Mouse (Mus musculus) cerebellum, postnatal 36 days (tissue): Measurements from ENCODE around the gene Nsf.

Source experiments
- DNase-seq, 2 experiments: peaks; one replicate each; pipeline ENCODE4 v3.0.0; 2021 to 2022; ENCODE audit warnings: mixed read lengths in 2 of 2

Gene Nsf

DNA sequence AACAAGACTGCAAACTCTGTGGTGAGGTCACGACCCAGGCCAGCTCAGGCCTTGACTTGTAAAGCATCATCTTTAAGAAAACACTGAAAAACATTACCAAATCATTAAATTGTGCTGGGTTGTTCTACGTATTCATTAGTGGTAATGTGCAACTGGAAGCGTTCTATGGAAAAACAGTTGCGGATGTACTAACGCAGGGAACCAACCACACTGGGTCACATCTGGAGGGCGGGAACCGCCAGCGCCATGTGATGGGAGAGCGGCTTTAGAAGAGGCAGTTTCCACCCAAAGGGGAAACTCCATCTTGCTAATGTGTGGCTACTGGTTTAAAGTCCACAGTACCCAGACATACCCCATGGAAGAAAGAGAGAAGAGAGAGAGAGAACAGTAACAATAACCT is 123.4 kb downstream of the Nsf start:
- DNase-seq = no peak

DNA sequence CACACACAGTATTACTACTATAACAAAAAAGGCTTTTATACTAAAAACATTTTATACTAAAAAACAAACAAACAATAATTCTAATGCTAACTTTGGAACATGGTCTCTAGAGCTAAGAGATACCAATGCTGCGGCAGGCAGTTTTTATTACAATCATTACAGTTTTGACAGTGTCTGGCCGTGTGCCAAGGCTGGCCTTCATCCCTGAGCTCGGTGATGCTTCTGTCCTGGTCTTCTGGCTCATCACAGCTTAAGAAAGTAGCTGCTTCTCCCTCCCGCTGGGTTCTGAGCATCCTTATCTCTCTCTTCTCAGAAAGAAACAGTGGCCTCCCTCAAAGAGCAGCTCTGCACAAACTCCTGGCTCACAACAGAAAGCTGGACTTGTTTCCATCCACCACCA is 123.9 kb downstream of the Nsf start:
- no peak for DNase-seq

DNA sequence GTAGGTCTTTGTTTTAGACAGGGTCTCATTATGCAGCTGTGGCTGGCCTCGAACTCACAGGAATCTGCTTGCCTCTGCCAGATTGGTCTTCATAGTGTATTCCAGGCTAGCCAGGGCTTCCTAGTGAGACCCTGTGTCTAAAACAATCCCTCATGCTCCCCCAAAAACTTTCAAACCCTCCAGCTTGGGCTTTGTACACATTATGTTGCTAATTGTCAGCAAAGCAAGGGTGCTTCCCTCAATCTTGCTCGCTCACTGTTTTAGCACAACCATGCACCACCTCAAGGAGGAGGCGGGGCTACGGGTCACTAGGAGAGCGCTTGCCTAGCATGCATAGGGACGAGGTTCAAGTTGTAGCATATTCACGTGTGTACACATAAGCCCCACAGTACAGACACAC is 125.0 kb downstream of the Nsf start:
- DNase-seq = no peak

DNA sequence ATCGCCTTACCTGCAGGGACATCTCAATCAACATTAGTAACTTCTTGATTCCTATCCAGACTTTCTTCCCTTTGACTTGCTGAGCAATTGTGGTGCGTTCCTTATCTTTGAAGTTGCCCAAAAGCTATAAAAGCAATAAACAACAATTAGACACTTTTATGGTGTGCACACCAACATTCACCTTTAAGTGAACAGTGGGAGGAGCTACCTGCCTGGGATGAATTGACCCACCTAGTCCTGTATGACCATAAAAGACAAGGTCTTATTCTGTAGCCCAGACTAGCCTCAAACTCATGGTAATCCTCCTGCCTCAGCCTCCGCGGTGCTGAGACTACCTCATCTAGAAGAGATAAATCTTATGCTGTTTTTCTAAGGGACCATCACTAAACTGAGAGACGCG is 126.7 kb downstream of the Nsf start:
- no peak for DNase-seq

DNA sequence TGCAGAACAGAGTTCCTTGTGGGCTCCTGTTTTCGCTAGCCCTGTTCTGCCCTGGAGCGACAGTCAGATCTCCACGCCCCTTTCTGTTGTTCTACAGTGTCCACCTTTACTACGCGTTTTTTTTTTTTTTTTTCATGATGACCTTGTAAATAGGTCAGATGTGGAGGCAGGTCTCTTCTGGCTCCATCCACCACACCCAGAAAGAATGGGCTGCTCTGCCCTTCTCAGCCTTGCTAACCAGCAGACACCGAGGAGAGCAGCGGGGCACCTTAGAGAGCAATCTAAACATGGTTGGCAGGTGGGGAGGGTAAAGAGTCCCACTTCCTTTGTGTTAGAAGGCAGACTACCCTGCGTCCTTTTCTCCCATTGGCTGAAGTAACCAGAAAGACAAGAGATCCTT is 137.1 kb downstream of the Nsf start:
- no peak for DNase-seq

DNA sequence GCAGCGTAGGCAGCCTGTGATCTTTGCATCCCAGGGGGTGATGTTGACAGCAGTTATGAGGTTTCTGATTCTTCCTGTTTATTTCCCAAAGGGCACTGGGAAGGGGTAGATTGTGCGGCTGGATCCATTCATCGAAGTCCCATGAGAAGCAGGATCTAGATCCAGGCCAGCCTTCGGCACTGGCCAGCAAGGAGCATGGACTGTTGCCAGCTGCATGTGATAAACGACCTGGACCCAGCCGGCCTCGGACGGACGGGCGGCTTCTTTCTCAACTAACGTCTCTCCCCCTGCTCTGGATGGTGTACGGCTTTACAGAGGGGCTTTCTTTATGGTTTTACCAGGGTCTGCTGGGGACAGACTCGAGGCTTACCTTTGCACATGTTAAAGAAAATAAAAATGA is 137.9 kb downstream of the Nsf start:
- DNase-seq = peak; percentile 46

DNA sequence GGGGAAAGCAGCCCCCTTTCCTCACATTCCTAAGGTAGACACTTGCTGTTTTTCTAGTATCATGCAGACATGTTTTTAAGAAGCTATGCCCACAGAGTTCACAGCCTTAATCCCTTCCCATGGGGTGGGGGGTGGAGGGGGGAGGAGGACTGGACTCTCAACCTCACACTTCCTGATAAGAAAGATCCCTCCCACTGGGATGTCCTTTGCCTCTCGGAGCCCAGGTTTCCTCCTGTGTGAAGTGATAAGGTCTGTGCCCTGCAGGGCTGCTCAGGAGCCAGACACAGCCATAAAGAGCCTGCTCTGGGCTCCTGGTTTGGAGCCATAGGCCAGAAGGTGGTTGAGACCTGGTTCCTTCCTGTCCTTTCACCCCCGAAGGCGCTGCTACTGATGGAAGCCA is 139.0 kb downstream of the Nsf start:
- no peak for DNase-seq

DNA sequence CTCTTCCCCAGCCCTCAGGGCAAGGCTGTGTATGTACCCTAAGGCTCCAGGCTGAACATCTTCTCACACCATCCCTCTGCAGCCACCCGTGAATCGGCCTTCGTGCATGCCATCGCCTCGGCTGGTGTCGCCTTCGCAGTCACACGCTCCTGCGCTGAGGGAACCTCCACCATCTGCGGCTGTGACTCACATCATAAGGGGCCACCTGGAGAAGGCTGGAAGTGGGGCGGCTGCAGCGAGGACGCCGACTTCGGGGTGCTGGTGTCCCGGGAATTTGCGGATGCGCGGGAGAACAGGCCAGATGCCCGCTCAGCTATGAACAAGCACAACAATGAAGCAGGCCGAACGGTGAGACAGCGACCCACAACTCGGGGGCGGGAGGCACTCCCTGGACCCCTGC is 142.6 kb downstream of the Nsf start:
- DNase-seq = no peak

DNA sequence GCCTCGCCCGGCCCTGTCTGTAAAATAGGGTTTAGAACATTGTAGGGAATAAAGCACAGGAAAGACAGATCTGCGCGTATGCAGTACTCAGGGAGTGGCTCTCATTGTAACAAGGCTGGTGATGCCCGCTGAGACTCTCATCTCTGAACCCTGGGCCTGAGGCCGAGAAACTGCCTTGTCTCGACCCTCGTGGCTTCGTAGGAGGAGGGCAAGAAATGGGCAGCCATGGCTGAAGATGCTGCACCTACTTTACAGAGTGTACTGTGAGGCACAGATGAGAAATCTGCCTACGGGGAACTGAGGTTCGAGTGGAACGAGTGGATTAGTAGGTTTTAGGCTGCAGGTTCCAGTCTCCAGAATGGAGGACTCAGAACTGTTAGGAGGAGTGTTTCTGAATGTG is 143.2 kb downstream of the Nsf start:
- no peak for DNase-seq

DNA sequence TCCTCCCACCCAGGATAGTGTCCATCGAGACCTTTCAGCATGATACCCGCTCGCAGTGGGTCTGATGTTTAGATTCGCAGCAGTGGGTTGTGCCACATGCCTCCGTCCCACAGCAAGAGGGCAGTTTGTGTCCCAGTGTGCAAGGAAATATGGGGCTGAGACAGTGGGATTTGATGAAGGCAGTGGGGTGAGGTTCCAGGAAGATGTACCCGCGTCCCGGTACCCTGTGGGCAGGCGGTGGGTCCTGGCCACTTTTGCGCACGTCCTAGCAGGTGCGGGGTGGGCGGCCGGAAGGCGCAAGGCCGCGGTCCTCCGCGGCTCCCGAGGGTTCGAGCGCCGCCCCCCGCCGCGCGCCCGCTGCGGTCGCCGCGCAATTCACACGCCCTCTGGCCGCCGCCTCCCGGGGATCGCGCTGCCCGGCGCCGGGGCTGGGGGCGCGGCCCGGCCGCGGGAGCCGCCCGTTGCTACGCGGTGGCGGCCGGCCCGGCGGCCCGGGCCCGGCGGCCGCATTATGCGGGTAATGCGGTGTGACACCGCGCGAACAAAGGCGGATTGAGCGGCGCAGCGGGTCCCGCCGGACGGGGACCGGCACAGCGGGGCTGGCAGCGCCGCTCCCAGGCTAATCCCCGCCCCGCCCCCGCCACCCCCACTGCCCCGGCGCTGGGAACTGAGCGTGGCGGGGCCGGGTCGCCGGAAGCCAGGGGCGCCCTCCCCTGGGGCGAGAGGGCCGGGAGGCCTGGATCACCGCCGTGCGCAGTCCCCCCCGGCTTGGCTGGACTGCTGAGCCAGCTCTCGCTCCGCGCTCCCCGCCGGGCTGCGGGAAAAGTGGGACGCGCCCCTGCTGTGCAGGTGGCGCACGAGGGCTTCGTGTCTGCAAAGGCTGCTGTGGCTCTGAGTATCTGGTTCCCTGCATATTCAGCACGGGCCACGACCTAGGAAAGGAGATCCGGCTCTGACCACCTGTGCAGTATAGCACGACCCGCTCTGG is 144.0 kb downstream of the Nsf start:
- DNase-seq = no peak

DNA sequence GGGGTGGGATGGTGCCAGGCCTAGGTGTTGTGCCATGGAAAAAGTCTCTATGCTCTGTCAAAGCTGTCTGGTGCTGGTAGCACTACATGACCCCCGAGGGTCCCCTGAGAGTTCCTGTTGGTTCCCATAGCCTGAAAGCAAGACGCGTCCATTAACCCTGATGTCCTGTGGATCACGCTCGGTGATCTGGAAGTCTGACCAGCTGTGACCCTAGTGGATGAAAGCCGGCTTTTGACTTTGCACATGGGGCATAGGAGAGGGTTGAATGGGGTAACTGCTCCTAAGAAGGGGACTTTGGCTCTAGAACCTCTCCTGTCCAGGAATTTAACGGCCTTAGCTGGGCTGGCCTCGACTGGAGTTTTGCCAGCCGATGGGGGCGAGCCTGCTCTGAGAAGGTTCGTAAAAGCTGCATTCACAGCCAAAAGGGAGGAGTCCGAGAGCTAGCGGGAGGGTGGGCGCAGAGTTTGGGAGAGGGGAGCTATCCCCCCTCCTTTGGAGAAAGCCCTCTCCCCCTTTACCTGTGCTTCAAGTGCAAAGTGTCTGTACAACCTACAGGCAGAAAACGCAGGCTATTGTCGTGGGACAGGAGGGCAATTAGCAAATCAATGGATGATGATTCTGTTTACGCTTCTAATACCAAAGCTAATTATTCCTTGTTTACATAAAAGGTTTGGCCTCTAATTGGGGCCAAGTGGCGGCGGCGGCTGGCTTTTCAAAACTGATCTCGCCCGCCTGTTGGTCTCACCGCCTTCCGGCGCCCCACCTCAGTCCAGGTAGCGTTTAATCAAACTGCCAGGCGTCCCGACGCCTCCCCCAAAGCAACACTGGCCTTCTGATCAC is 144.9 kb downstream of the Nsf start:
- DNase-seq = no peak

DNA sequence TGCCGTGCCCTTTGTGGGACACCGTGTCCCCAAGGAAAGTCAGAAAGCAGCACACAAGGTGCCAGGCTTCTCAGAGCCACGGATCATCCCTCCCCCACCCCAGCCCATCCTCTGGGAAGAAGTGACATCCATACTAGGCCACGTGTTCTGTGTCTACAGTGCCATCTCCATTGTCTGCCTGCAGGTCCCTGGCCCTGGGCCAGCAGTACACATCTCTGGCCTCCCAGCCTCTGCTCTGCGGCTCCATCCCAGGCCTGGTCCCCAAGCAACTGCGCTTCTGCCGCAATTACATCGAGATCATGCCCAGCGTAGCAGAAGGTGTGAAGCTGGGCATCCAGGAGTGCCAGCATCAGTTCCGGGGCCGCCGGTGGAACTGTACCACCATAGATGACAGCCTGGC is 145.9 kb downstream of the Nsf start:
- DNase-seq = peak; percentile 46 to 52

DNA sequence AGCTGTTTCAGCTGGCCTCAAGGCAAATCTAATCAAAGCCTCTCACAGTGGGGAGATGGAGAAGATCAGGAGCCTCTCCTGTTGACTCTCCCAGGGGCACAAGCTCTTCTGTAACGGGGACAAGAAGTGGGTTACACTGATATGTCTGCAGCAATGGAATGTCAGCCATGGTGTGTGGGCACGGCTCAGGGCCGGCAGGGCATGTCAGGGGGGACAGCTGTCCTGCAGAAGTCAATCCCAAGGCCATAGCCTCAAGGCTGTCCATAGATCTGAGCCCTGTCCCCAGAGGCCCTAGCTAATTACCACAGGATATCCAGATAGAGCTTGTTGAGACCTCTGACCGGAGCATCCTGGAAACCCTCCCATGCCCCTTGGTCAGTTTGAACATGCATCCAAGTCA is 149.1 kb downstream of the Nsf start:
- no peak for DNase-seq

DNA sequence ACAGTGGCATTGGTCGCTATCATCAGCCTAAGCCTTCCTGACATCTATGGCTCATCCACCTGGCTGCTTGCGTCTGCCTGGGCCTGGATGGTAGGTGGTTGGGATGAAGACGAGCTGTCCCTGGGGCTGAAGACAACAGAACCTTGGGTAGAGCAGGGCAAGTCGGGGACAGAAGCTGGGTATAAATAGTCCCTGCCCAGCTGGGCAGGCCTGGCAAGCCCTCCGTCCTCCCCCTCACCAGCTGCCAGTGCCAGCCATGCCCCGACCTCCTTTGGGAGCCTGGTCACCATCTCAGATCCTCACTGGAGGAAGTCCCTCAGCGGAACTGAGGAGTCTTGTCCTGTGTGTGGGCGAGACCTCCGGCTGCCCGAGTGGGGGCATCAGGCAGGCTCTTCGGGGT is 149.7 kb downstream of the Nsf start:
- peak; percentile 21 to 43 for DNase-seq

DNA sequence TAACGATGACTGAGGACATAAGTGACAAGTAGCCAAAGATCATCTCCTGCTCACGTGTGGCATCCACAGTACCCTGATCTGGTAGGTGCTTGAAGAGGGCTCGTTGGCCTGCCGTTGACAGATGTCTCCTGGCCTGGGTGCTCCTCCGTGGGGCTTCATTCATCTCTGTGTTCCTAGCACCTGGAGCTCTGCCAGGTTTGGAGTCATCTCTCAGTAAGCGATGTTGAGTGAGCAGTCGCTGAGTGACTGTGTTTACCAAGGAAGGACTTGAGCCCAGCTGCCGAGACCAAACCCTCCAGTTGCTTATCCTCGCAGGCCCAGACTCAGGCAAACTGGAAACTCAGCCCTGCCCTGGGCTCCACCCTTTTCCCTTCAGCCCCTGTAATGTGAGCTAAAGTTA is 152.7 kb downstream of the Nsf start:
- no peak for DNase-seq

DNA sequence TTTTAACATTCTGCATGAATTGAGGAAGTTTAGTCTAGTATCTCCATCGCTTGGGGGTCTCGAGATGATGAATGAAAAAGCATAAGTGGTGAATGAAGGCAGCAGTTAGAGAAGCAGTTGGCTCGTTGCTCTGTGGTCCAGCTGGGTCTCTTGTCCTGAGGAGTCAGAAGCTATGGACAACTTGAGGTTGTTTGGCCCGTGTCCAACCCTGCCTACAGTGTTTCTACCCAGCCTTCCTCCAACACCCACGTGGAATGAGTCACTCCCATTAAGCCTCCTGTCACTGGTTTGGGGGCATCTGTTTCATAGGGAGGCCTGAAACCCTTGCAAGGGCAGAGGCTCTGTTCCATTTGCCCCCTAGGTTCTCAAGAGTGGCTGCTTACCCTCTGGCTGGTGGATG is 163.9 kb downstream of the Nsf start:
- peak in 1 of 2 experiments; percentile 29 for DNase-seq

DNA sequence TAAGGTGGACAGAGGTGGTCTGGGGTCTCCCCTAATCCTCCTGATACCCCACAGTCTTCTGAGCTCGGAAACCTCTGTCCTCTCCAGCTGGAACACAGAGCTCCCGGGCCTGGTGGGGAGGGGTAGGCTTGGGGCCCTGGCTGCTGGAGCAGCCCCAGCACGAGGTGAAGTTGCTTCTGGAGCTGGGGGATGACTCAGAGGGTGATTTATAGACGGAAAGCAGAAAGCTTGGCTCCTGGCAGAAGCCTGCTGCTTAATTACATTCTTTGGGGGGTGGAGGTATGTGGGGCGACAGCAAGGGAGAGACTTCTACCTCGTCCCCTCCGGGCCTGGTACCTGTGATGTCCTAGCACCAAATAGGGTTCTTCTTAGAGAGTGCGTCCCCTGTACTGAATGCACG is 173.7 kb downstream of the Nsf start:
- DNase-seq = no peak

DNA sequence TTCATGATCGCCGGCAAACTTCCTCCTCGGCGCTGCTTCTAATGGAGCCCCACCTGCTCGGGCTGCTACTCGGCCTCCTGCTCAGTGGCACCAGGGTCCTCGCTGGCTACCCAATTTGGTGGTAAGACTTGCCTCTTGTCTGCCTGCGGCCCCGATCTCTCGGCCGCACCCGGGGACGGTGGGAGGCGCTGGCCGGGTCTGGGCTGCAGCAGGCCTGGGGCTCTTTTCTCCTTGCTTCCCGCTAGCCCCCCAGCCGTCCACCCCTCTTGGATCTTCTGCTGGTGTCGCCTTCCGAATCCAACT is 179.7 kb downstream of the Nsf start:
- DNase-seq = no peak

DNA sequence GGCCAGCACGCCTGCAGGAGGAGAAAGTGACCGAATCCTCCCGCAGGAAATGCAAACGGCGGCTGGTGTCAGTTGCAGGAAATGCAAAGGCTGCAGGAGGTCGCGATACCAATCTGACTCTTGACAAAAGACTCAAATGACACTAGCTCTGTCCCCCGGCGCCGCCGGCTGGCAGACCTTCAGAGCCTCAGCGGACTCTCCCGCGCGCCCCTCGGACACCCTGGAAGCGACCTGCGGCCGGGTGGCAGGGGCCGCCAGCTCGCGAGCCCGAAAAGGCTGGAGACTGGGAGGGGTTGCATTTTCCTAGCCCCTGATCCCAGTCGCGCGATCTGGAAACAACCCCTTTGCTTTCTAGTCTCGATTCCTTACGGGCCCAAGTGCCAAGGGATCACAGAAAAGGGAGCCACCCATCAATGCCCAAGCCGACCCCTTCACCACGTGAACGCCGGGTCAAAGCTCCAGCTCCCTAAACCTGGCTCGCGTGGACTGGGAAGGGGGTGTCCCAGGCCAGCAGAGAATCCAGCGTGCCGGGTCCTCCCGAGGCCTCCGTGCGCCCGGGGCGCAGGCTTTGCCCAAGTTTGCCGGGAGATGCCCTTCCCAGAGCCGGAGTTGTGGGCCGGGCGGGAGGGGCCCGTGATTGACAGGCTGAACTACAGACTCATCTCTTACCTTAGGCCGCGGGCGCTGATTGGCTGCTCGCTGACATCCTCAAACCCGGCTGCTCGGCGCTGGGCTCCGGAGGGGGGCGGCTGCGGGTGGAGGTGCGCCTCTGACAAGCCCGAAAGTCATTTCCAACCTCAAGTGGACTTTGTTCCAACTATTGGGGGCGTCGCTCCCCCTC is 180.2 kb downstream of the Nsf start, which contains the start of gene Wnt3:
Gene Wnt3 (plus strand): TSS at position 764 of the 841 bp plus-strand sequence.
- DNase-seq = peak; percentile 24 to 32

DNA sequence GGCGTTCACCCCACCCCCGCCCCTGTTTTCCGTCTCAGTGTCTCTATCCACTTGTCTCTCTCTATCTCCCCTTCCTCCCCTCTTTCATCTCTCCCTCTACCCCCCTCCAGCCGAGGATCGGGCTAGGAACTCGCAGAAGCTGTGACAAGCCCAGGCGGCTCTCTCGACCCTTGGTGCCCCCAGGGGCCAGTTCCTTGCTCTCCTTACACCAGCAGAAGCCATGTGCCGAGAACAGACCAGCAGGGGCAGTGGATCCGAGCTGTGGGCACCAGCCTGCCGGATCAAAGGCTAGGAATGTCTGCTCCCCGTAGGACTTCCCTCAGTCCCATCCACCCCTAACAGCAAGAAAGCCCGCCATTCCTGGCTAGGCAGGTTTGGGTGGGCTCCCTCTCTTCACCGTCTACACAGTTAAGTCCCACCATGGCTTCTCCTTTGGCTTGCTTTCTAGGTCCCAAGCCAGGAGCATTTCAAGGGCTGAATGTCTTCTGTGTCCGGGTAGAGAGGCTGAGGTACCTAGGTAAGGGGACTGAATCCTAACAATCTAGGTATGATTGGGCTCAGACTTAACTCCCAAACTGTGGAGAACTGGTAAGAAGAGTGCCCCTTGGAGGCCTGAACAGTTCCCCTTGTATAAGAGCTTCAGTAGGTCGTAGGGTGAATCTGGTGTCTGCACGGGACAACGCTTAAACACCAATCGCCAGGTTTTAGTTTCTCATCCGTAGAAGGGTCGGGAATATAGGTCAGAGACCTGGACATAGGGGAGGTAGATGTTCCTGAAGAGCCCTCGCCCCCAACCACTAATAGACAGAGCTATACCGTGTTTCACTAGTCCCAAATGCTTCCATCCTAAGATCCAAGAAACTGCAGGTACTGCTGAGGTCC is 181.1 kb downstream of the Nsf start:
- no peak for DNase-seq
